Mouse (Mus musculus) ES-E14 (cell line): ENCODE data around the gene Icmt. TPM values are rescaled to one million over a fixed set of nuclear protein-coding genes. Genes with fewer than 3 reads are reported as not detected.

ENCODE experiments used
- DNase-seq: peaks from one replicate; pipeline ENCODE4 v3.0.0-alpha.2; 2013; ENCODE audit warnings: low read depth, low spot score
- H3K27ac ChIP-seq: 2 replicates; pipeline ENCODE4 v1.5.1; 2012; ENCODE audit warnings: low read depth, mild to moderate bottlenecking, low read length, moderate library complexity, mixed read lengths; ENCODE audit not compliant: poor library complexity, insufficient read depth, severe bottlenecking
- H3K36me3 ChIP-seq: 2 replicates; pipeline ENCODE4 v1.6.1; 2012; ENCODE audit warnings: mild to moderate bottlenecking, low read length, moderate library complexity, mixed read lengths; ENCODE audit not compliant: control insufficient read depth, poor library complexity, insufficient read depth, severe bottlenecking
- H3K4me1 ChIP-seq, 2 experiments: fragments of 150-350 bp in 1 of 2; sonication (generic) in 1 of 2; 2 replicates each; pipeline ENCODE4 v1.6.1; 2012; ENCODE audit warnings: low read length in 2 of 2, mild to moderate bottlenecking in 1 of 2, mixed read lengths in 1 of 2; ENCODE audit not compliant: control insufficient read depth in 2 of 2, insufficient read depth in 2 of 2, poor library complexity in 1 of 2
- H3K4me3 ChIP-seq, 2 experiments: fragments of 150-350 bp in 1 of 2; sonication (generic) in 1 of 2; 2 replicates each; pipeline ENCODE4 v1.5.1; 2012; ENCODE audit warnings: low read length in 2 of 2, low read depth in 1 of 2, mild to moderate bottlenecking in 1 of 2, mixed read lengths in 1 of 2; ENCODE audit not compliant: insufficient read depth in 1 of 2, poor library complexity in 1 of 2, severe bottlenecking in 1 of 2
- H3K9ac ChIP-seq: 2 replicates; pipeline ENCODE4 v1.6.1; 2012; ENCODE audit warnings: low read depth, mild to moderate bottlenecking, low read length, mixed read lengths; ENCODE audit not compliant: poor library complexity, insufficient read depth, severe bottlenecking
- H3K9me3 ChIP-seq: fragments of 150-350 bp; sonication (generic); 2 replicates; pipeline ENCODE4 v1.6.1; 2012; ENCODE audit warnings: low read depth, mild to moderate bottlenecking, low read length; ENCODE audit not compliant: control insufficient read depth, insufficient read depth
- CHD2 ChIP-seq: IDR thresholded peaks from 2 replicates; pipeline ENCODE4 v1.6.1; 2014; ENCODE audit warnings: mild to moderate bottlenecking, low read depth, low read length, inconsistent platforms
- HCFC1 ChIP-seq: IDR thresholded peaks from 2 replicates; pipeline ENCODE4 v1.6.1; 2012; ENCODE audit warnings: low read length, inconsistent platforms, borderline replicate concordance; ENCODE audit not compliant: insufficient read depth
- MAFK ChIP-seq: IDR thresholded peaks from 2 replicates; pipeline ENCODE4 v1.6.1; 2014; ENCODE audit warnings: mild to moderate bottlenecking, low read depth, low read length, inconsistent platforms; ENCODE audit not compliant: insufficient read depth
- ZC3H11A ChIP-seq: IDR thresholded peaks from 2 replicates; pipeline ENCODE4 v1.6.1; 2012; ENCODE audit warnings: low read depth, mild to moderate bottlenecking, inconsistent platforms, low read length, borderline replicate concordance
- ZNF384 ChIP-seq: IDR thresholded peaks from 2 replicates; pipeline ENCODE4 v1.6.1; 2012; ENCODE audit warnings: low read depth, low read length, inconsistent platforms
- in situ Hi-C, 2 experiments: fragments of 600-800 bp; cut with MboI; formaldehyde crosslinking; loops; one replicate each; pipeline ENCODE4 v1.15.1; 2025; ENCODE audit warnings: low sequenced_read_pairs in 2 of 2, inconsistent platforms in 1 of 2; ENCODE audit not compliant: unreplicated experiment in 2 of 2
- total RNA-seq: library from RNA; depleted of rRNA; stranded (reverse); fragments of 300-350 nt; gene quantifications from 2 replicates; pipeline ENCODE4 v1.2.3, GENCODE M21; 2012; rRNA removed

Gene Icmt
- total RNA-seq, 1 experiment: 47.7 TPM

DNA sequence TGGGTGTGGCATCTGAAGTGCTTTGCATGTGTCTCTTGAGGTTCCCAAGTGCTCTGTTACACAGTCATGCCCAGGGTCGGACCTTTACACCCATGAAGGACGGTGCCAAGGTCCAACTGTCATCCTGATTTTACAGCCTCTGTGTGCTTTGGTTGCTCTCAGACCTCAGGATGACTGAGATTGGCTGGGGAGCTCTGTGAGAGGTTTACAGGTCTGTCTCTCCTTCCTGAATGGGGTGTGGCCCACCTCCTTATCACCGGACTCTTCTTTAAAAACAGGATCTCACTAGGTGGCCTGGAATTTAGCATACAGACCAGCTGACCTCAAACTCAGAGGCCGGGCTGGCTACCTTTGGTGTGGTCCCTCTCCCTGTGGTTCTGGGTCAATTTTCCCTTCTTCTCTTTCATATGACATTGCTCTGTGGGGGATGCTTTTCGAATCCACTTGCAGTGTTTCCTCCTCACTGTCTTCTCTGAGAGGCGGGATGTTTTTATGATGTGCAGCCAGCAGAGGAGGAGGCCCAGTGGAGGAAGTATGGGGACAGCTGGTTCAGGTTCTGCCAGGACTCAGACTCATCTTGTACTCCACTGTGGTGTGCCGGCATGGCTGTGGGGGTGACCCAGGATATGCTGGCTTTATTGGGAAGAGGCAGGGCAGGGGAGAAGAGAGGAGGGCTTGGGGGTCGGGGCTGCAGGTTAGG is 53.8 kb downstream of the Icmt start:
- H3K36me3 ChIP-seq: no peaks in the 10 kb centered on the region
- in situ Hi-C loops: no loop called here
- peaks cover 12 to 72% of the 10 kb centered on the region in 2 experiments for H3K4me1 ChIP-seq
- peak overlapping the region; percentile 3 to 41; a peak in 3 of 4 replicates for H3K4me3 ChIP-seq
- peak overlapping the region; percentile 83 for H3K27ac ChIP-seq
- TF ChIP-seq CHD2 (no peak), MAFK (no peak), ZC3H11A (no peak), HCFC1 (no peak), ZNF384 (no peak)
- no peaks in the 10 kb centered on the region for H3K9me3 ChIP-seq
- H3K9ac ChIP-seq: peak overlapping the region; percentile 39
- no peak for DNase-seq

- H3K4me1 ChIP-seq: peaks cover 12 to 67% of the 10 kb centered on the region in 2 experiments
- TF ChIP-seq CHD2 (no peak), ZC3H11A (no peak), ZNF384 (no peak), HCFC1 (no peak), MAFK (no peak)
- peak overlapping the region; percentile 31 to 41; a peak in 3 of 4 replicates for H3K4me3 ChIP-seq
- peak overlapping the region; percentile 39; the same call in 1 of the 2 replicates for H3K9ac ChIP-seq
- no peak for DNase-seq
- peak overlapping the region; percentile 79 for H3K27ac ChIP-seq
- in situ Hi-C loops: no loop called here
- H3K36me3 ChIP-seq: no peaks in the 10 kb centered on the region
- H3K9me3 ChIP-seq: no peaks in the 10 kb centered on the region
Observed at GRCm38 (mm10) chr4:152351422-152352305, 54.6 kb downstream of the Icmt start.

- Histone ChIP-seq H3K4me1 (peaks cover 9 to 52% of the 10 kb centered on the region in 2 experiments), H3K4me3 (no peak overlapping the region), H3K36me3 (no peaks in the 10 kb centered on the region), H3K9ac (no peak overlapping the region), H3K9me3 (no peaks in the 10 kb centered on the region), H3K27ac (no peak overlapping the region)
- DNase-seq: no peak
- TF ChIP-seq HCFC1 (no peak), ZC3H11A (no peak), CHD2 (no peak), MAFK (no peak), ZNF384 (no peak)
- in situ Hi-C loops: no loop called here
Observed at GRCm38 (mm10) chr4:152353886-152354637, 57.0 kb downstream of the Icmt start.

DNA sequence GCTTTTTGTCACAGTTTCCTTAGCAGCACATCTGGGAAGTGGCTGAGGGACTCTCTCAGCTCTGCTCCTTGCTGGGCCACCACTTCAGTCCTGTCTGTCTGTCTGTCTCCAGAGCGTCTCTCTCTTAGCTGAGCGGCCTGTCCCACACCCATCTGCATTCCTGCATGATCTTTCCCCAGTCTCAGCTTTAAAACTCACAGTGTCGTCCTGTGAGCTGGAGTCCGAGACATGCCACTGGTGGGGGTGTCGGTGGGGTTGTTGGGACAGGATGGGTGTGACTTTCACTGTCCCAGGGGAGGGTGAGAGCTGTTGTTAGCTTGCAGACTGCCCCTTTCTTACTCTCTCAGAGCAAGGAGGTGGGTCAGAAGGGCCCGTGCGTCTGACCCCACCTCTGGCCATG is 58.6 kb downstream of the Icmt start:
- Histone ChIP-seq H3K27ac (no peak overlapping the region), H3K9ac (no peak overlapping the region), H3K4me1 (peaks cover under 1 to 51% of the 10 kb centered on the region in 2 experiments; a peak in 3 of 4 replicates), H3K36me3 (no peaks in the 10 kb centered on the region), H3K9me3 (no peaks in the 10 kb centered on the region), H3K4me3 (no peak overlapping the region)
- in situ Hi-C loops: no loop called here
- no peak for TF ChIP-seq CHD2
- TF ChIP-seq MAFK: no peak
- no peak for TF ChIP-seq ZC3H11A
- no peak for TF ChIP-seq HCFC1
- TF ChIP-seq ZNF384: no peak
- no peak for DNase-seq

Other genes starting within 250 kb of the Icmt start
- 37.3 and 81.4 TPM in 2 replicates for gene Plekhg5, start 224.7 kb upstream of the Icmt start, total RNA-seq
- gene Tnfrsf25, start 181.3 kb upstream of the Icmt start, total RNA-seq: 3.8 and 5.7 TPM in 2 replicates
- 5.6 and 6.6 TPM in 2 replicates for gene Espn, start 144.9 kb upstream of the Icmt start, total RNA-seq
- 0.32 and 0.58 TPM in 2 replicates for gene Hes2, start 138.4 kb upstream of the Icmt start, total RNA-seq
- gene Acot7, start 119.1 kb upstream of the Icmt start, total RNA-seq: 38.8 and 51.9 TPM in 2 replicates
- gene Gpr153, start 23.0 kb upstream of the Icmt start, total RNA-seq: 5.1 and 7.2 TPM in 2 replicates
- 0.58 and 1.1 TPM in 2 replicates for gene Hes3, start 5.6 kb upstream of the Icmt start, total RNA-seq
- gene Rnf207, start 21.8 kb downstream of the Icmt start, total RNA-seq: 4.6 and 9.0 TPM in 2 replicates
- gene Rpl22, start 28.5 kb downstream of the Icmt start, total RNA-seq: 1,269 and 1,458 TPM in 2 replicates
- 3.1 and 5.8 TPM in 2 replicates for gene Chd5, start 41.4 kb downstream of the Icmt start, total RNA-seq
- gene Nphp4, start 179.5 kb downstream of the Icmt start, total RNA-seq: 2.5 and 3.1 TPM in 2 replicates
- gene Kcnab2, start 180.6 kb downstream of the Icmt start, total RNA-seq: 1.6 TPM in 2 replicates